Mouse (Mus musculus): ENCODE results near the gene Slc28a3. TPM values are rescaled to one million over a fixed set of nuclear protein-coding genes. Genes with fewer than 3 reads are reported as not detected.

Gene Slc28a3
- polyA plus RNA-seq, 1 experiment, result not detected

GRCm38 (mm10) chr13:58591912-58592311, 18.8 kb downstream of the Slc28a3 start:
- Histone ChIP-seq H3K4me1 (ENCODE audit: control insufficient read depth, insufficient read depth, insufficient read length, low read length) (no peaks in the 10 kb centered on the region), H3K27ac (replicated peaks; ENCODE audit: low read depth, low read length) (no peak overlapping the region), H3K4me3 (ENCODE audit: insufficient read depth, low read depth, low read length) (no peak overlapping the region)

- Histone ChIP-seq H3K4me1 (ENCODE audit: control insufficient read depth, insufficient read depth, insufficient read length, low read length) (no peaks in the 10 kb centered on the region), H3K27ac (replicated peaks; ENCODE audit: low read depth, low read length) (no peak overlapping the region), H3K4me3 (ENCODE audit: insufficient read depth, low read depth, low read length) (no peak overlapping the region)
Measured at GRCm38 (mm10) chr13:58590630-58591029, 20.0 kb downstream of the Slc28a3 start.

GRCm38 (mm10) chr13:58589517-58589858, 21.2 kb downstream of the Slc28a3 start:
- Histone ChIP-seq H3K4me1 (ENCODE audit: control insufficient read depth, insufficient read depth, insufficient read length, low read length) (no peaks in the 10 kb centered on the region), H3K4me3 (ENCODE audit: insufficient read depth, low read depth, low read length) (no peak overlapping the region), H3K27ac (replicated peaks; ENCODE audit: low read depth, low read length) (no peak overlapping the region)

- no peak overlapping the region for H3K4me3 ChIP-seq (ENCODE audit: insufficient read depth, low read depth, low read length)
- H3K27ac ChIP-seq (replicated peaks; ENCODE audit: low read depth, low read length), result no peak overlapping the region
- no peaks in the 10 kb centered on the region for H3K4me1 ChIP-seq (ENCODE audit: control insufficient read depth, insufficient read depth, insufficient read length, low read length)
Measured at GRCm38 (mm10) chr13:58588655-58589516, 21.8 kb downstream of the Slc28a3 start.

GRCm38 (mm10) chr13:58587962-58588361, 22.7 kb downstream of the Slc28a3 start:
- Histone ChIP-seq H3K27ac (replicated peaks; ENCODE audit: low read depth, low read length) (no peak overlapping the region), H3K4me3 (ENCODE audit: insufficient read depth, low read depth, low read length) (no peak overlapping the region), H3K4me1 (ENCODE audit: control insufficient read depth, insufficient read depth, insufficient read length, low read length) (no peaks in the 10 kb centered on the region)

GRCm38 (mm10) chr13:58566181-58566580, 44.5 kb downstream of the Slc28a3 start:
- H3K4me3 ChIP-seq (ENCODE audit: insufficient read depth, low read depth, low read length), result no peak overlapping the region

GRCm38 (mm10) chr13:58560497-58561138, 50.1 kb downstream of the Slc28a3 start:
- H3K4me3 ChIP-seq (ENCODE audit: insufficient read depth, low read depth, low read length), result no peak overlapping the region
- no peaks in the 10 kb centered on the region for H3K4me1 ChIP-seq (ENCODE audit: control insufficient read depth, insufficient read depth, insufficient read length, low read length)
- no peak overlapping the region for H3K27ac ChIP-seq (replicated peaks; ENCODE audit: low read depth, low read length)

More at GRCm38 (mm10) chr13:58566181-58566580, 44.5 kb downstream of the Slc28a3 start:
- Histone ChIP-seq H3K27ac (replicated peaks; ENCODE audit: low read depth, low read length) (no peak overlapping the region), H3K4me1 (ENCODE audit: control insufficient read depth, insufficient read depth, insufficient read length, low read length) (no peaks in the 10 kb centered on the region)

GRCm38 (mm10) chr13:58558216-58558615, 52.5 kb downstream of the Slc28a3 start:
- Histone ChIP-seq H3K4me3 (ENCODE audit: insufficient read depth, low read depth, low read length) (no peak overlapping the region), H3K27ac (replicated peaks; ENCODE audit: low read depth, low read length) (no peak overlapping the region), H3K4me1 (ENCODE audit: control insufficient read depth, insufficient read depth, insufficient read length, low read length) (no peaks in the 10 kb centered on the region)

GRCm38 (mm10) chr13:58556018-58556417, 54.7 kb downstream of the Slc28a3 start:
- no peak overlapping the region for H3K4me3 ChIP-seq (ENCODE audit: insufficient read depth, low read depth, low read length)
- H3K4me1 ChIP-seq (ENCODE audit: control insufficient read depth, insufficient read depth, insufficient read length, low read length), result no peaks in the 10 kb centered on the region

GRCm38 (mm10) chr13:58555561-58555960, 55.1 kb downstream of the Slc28a3 start:
- H3K27ac ChIP-seq (replicated peaks; ENCODE audit: low read depth, low read length), result no peak overlapping the region
- H3K4me3 ChIP-seq (ENCODE audit: insufficient read depth, low read depth, low read length), result no peak overlapping the region
- H3K4me1 ChIP-seq (ENCODE audit: control insufficient read depth, insufficient read depth, insufficient read length, low read length), result no peaks in the 10 kb centered on the region

More at GRCm38 (mm10) chr13:58556018-58556417, 54.7 kb downstream of the Slc28a3 start:
- H3K27ac ChIP-seq (replicated peaks; ENCODE audit: low read depth, low read length), result no peak overlapping the region

- no peak overlapping the region for H3K4me3 ChIP-seq (ENCODE audit: insufficient read depth, low read depth, low read length)
- no peaks in the 10 kb centered on the region for H3K4me1 ChIP-seq (ENCODE audit: control insufficient read depth, insufficient read depth, insufficient read length, low read length)
- H3K27ac ChIP-seq (replicated peaks; ENCODE audit: low read depth, low read length), result no peak overlapping the region
Measured at GRCm38 (mm10) chr13:58551924-58552323, 58.8 kb downstream of the Slc28a3 start.

- no peak overlapping the region for H3K27ac ChIP-seq (replicated peaks; ENCODE audit: low read depth, low read length)
- H3K4me3 ChIP-seq (ENCODE audit: insufficient read depth, low read depth, low read length), result no peak overlapping the region
- no peaks in the 10 kb centered on the region for H3K4me1 ChIP-seq (ENCODE audit: control insufficient read depth, insufficient read depth, insufficient read length, low read length)
Measured at GRCm38 (mm10) chr13:58547570-58547969, 63.1 kb downstream of the Slc28a3 start.

GRCm38 (mm10) chr13:58543688-58544408, 66.8 kb downstream of the Slc28a3 start:
- Histone ChIP-seq H3K27ac (replicated peaks; ENCODE audit: low read depth, low read length) (no peak overlapping the region), H3K4me3 (ENCODE audit: insufficient read depth, low read depth, low read length) (no peak overlapping the region), H3K4me1 (ENCODE audit: control insufficient read depth, insufficient read depth, insufficient read length, low read length) (no peaks in the 10 kb centered on the region)

GRCm38 (mm10) chr13:58543066-58543465, 67.6 kb downstream of the Slc28a3 start:
- Histone ChIP-seq H3K4me1 (ENCODE audit: control insufficient read depth, insufficient read depth, insufficient read length, low read length) (no peaks in the 10 kb centered on the region), H3K4me3 (ENCODE audit: insufficient read depth, low read depth, low read length) (no peak overlapping the region), H3K27ac (replicated peaks; ENCODE audit: low read depth, low read length) (no peak overlapping the region)

- H3K4me1 ChIP-seq (ENCODE audit: control insufficient read depth, insufficient read depth, insufficient read length, low read length), result no peaks in the 10 kb centered on the region
- no peak overlapping the region for H3K4me3 ChIP-seq (ENCODE audit: insufficient read depth, low read depth, low read length)
- no peak overlapping the region for H3K27ac ChIP-seq (replicated peaks; ENCODE audit: low read depth, low read length)
Measured at GRCm38 (mm10) chr13:58542601-58543041, 68.1 kb downstream of the Slc28a3 start.

All from brown adipose tissue, adult 24 weeks (tissue).